Mouse (Mus musculus) liver, postnatal 0 days (tissue): Measurements from ENCODE around the gene Galnt10. TPM values are rescaled to one million over a fixed set of nuclear protein-coding genes. Genes with fewer than 3 reads are reported as not detected.
A peak's percentile ranks its signal among the peaks of the same experiment; 100 is the strongest.

Source experiments
- ATAC-seq: fragments of 200-750 bp; cut with Nextera tagmentation; 2 replicates; pipeline ENCODE4 v1.8.0; 2017; ENCODE audit warnings: mild to moderate bottlenecking, moderate library complexity
- DNase-seq: peaks from one replicate; pipeline ENCODE4 v3.0.0-alpha.2; 2016
- H3K27ac ChIP-seq: fragments of 300-500 bp; sonication (generic); 2 replicates; pipeline ENCODE4 v1.5.1; 2014; ENCODE audit warnings: antibody characterized with exemption, moderate library complexity, mild to moderate bottlenecking, low read depth
- H3K27me3 ChIP-seq: fragments of 300-500 bp; sonication (generic); 2 replicates; pipeline ENCODE4 v1.6.1; 2014; ENCODE audit warnings: low read length, control low read depth, mixed read lengths; ENCODE audit not compliant: insufficient read depth
- H3K36me3 ChIP-seq: fragments of 300-500 bp; sonication (generic); replicated peaks from 2 replicates; pipeline ENCODE4 v1.6.1; 2014; ENCODE audit warnings: mild to moderate bottlenecking, control low read depth, low read length, moderate library complexity, mixed read lengths; ENCODE audit not compliant: insufficient read depth
- H3K4me1 ChIP-seq: fragments of 300-500 bp; sonication (generic); 2 replicates; pipeline ENCODE4 v1.6.1; 2014; ENCODE audit warnings: antibody characterized with exemption, mild to moderate bottlenecking, control low read depth; ENCODE audit not compliant: insufficient read depth
- H3K4me2 ChIP-seq: fragments of 300-500 bp; sonication (generic); 2 replicates; pipeline ENCODE4 v1.6.1; 2014; ENCODE audit warnings: low read depth, mild to moderate bottlenecking, low read length, moderate library complexity, mixed read lengths
- H3K4me3 ChIP-seq: fragments of 300-500 bp; sonication (generic); 2 replicates; pipeline ENCODE4 v1.5.1; 2014; ENCODE audit warnings: low read depth, low read length
- H3K9ac ChIP-seq: fragments of 300-500 bp; sonication (generic); replicated peaks from 2 replicates; pipeline ENCODE4 v1.6.1; 2014; ENCODE audit warnings: mild to moderate bottlenecking, moderate library complexity
- H3K9me3 ChIP-seq: fragments of 300-500 bp; sonication (generic); 2 replicates; pipeline ENCODE4 v1.6.1; 2016; ENCODE audit warnings: mild to moderate bottlenecking, control low read depth, low read length, mixed read lengths
- CTCF ChIP-seq: sonication (generic); IDR thresholded peaks from 2 replicates; pipeline ENCODE4 v1.5.1; 2016; ENCODE audit warnings: antibody characterized with exemption, low read depth
- EP300 ChIP-seq: IDR thresholded peaks from 2 replicates; pipeline ENCODE4 v1.6.1; 2016; ENCODE audit warnings: antibody characterized with exemption, low read depth, mild to moderate bottlenecking
- WGBS: fragments of 180-500 bp; shearing (Covaris S2); extraction: QIAGEN DNeasy Blood & Tissue Kit; methylation state at CpG from one replicate; pipeline ENCODE4 v1.1.7; 2014; ENCODE audit not compliant: insufficient replicate concordance; 5-methylcytosine and 5-hydroxymethylcytosine counted together
- polyA plus RNA-seq: library from polyadenylated mRNA; unstranded; fragments of >200 nt; fragmentation: Nextera tagmentation; extraction: Ambion mirVana; gene quantifications from 2 replicates; pipeline ENCODE4 v1.2.1, GENCODE M21; 2015

Galnt10 gene
- polyA plus RNA-seq, 1 experiment from 2014 or later, result 8.2 TPM

DNA sequence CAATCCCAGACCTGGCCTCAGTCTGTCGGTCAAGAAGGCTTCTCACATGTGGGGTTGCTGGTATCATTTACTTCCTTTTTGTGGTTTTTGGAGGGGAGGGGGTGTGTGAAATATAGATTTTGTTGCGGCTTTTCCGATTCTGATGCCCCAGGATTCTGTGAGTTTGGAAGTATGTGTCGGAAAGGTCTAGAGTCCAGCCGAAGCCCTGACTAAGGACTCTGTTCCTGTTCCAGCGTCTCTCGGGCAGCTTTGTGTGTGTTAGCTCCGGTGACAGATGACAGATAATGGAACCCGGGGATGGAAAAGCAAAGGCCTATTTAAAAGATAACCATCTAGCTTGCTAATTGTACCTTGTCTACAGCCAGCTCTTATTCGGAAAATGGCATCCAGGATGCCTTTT is 4.4 kb downstream of the Galnt10 start:
- WGBS, result 51% methylated on average over 10 of the region's 10 CpGs
- no peak for TF ChIP-seq CTCF
- no peak for TF ChIP-seq EP300
- Histone ChIP-seq H3K4me1 (peaks cover 48% of the 10 kb centered on the region), H3K9ac (no peak overlapping the region), H3K27ac (no peak overlapping the region), H3K9me3 (no peaks in the 10 kb centered on the region), H3K36me3 (peaks cover 4% of the 10 kb centered on the region; the same call in 1 of the 2 replicates), H3K27me3 (no peaks in the 10 kb centered on the region), H3K4me2 (peak overlapping the region; percentile 67), H3K4me3 (no peak overlapping the region)
- ATAC-seq (no peak), DNase-seq (no peak)

DNA sequence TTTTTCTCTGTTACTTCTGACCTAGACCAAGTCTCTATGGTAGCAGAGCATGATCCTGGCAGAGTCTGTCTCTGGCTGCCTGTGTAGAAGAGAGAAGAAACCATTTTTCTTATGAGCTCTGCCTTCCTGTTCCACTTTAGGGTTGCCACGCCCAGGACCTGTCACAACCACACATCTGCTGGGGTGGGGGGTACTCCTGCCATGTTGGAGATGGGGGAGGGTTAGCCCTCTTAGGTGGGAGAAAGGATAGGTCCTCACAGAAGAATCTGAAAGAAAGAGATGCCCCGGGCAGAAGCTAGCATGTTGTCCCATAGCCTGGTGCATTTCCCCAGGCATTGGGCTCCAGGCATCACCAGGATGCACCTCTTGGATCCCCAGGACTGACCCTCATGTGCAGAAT is 5.6 kb downstream of the Galnt10 start:
- Histone ChIP-seq H3K27ac (peak overlapping the region; percentile 90), H3K27me3 (no peaks in the 10 kb centered on the region), H3K4me1 (peaks cover 57% of the 10 kb centered on the region), H3K9me3 (no peaks in the 10 kb centered on the region), H3K9ac (peak overlapping the region; percentile 53; the same call in 1 of the 2 replicates), H3K4me2 (peak overlapping the region; percentile 67), H3K4me3 (peak overlapping the region; percentile 24; the same call in 1 of the 2 replicates), H3K36me3 (peaks cover 4% of the 10 kb centered on the region; the same call in 1 of the 2 replicates)
- DNase-seq (no peak), ATAC-seq (no peak)
- WGBS, result 64% methylated on average over 2 of the region's 2 CpGs
- TF ChIP-seq CTCF (no peak), EP300 (no peak)

DNA sequence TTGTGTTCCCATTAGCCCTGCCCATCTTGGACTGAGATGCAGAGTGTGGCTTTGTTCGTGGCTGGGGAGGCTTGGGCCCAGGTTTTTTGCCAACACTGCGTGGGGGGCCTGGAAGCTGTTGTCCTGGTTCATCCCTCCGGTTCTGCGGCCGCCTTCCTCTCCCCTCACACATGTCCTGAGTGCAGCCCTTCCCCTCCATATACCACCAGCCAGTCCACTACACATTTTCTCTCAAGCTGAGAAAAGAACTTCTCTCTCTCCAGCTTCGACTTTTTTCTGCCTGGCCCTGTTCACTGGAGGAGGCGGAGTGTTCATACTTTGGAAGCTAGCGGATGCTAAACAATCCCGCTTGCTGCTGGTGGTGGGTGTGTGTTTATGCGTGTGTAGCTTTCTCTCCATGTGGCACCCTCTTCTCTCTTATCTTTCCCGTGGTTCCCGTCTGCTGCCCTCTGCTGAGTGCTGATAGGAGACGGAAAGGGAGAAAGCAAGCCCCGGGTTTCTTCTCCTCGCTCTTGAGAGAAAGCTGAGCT is 6.1 kb downstream of the Galnt10 start:
- peak; percentile 76 for ATAC-seq
- H3K4me3 ChIP-seq, result peak overlapping the region; percentile 24; the same call in 1 of the 2 replicates
- H3K4me1 ChIP-seq, result peaks cover 62% of the 10 kb centered on the region

DNA sequence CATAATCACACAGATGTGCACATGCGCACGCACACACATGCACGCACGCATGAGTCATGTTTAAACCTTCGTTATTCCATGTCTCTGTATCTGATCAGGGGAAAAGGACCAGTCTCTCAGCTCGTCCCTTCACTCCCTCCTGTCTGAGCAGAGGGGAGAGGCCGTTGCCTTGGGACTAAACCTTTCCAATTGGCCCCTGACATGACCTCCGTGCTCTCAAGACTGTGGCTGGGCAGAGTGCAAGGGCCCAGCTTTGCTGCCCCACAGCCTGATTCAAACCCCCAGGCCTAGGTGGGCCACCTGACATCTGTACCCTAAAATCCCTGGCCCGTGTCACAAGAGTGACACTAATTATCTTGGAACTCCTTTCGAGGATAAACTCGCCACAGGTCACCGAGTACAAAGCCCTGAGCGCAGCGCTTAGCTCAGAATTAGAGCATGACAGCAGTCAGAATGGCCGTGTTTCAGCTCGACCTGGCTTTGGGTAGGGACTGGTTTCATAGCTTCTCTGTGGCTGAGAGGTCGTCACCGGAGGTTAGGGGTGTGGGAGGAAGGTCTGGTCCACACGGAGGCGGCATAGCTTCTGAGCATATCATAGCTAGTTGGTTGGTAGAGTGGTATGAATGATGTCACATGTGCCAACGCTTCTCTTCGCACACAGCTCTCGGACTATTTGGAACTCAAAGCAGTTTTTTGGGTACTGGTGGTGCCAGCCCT is 7.1 kb downstream of the Galnt10 start:
- peak overlapping the region; percentile 90 for H3K27ac ChIP-seq
- H3K36me3 ChIP-seq, result peaks cover 4% of the 10 kb centered on the region; the same call in 1 of the 2 replicates
- WGBS, result 86% methylated on average over 23 of the region's 23 CpGs
- H3K9ac ChIP-seq, result peak overlapping the region; percentile 1
- H3K4me3 ChIP-seq, result peak overlapping the region; percentile 24; the same call in 1 of the 2 replicates
- H3K27me3 ChIP-seq, result no peaks in the 10 kb centered on the region
- peak overlapping the region; percentile 67 for H3K4me2 ChIP-seq
- DNase-seq (no peak), ATAC-seq (no peak)
- peaks cover 72% of the 10 kb centered on the region for H3K4me1 ChIP-seq
- no peaks in the 10 kb centered on the region for H3K9me3 ChIP-seq
- TF ChIP-seq EP300 (no peak), CTCF (no peak)

More for the DNA sequence above, 6.1 kb downstream of the Galnt10 start:
- Histone ChIP-seq H3K36me3 (peaks cover 4% of the 10 kb centered on the region; the same call in 1 of the 2 replicates), H3K4me2 (peak overlapping the region; percentile 67), H3K27me3 (no peaks in the 10 kb centered on the region), H3K27ac (peak overlapping the region; percentile 90), H3K9me3 (no peaks in the 10 kb centered on the region), H3K9ac (peak overlapping the region; percentile 53; the same call in 1 of the 2 replicates)
- WGBS, result 47% methylated on average over 15 of the region's 15 CpGs
- DNase-seq, result peak; percentile 71
- TF ChIP-seq EP300 (peak; percentile 98), CTCF (peak; percentile 54)

DNA sequence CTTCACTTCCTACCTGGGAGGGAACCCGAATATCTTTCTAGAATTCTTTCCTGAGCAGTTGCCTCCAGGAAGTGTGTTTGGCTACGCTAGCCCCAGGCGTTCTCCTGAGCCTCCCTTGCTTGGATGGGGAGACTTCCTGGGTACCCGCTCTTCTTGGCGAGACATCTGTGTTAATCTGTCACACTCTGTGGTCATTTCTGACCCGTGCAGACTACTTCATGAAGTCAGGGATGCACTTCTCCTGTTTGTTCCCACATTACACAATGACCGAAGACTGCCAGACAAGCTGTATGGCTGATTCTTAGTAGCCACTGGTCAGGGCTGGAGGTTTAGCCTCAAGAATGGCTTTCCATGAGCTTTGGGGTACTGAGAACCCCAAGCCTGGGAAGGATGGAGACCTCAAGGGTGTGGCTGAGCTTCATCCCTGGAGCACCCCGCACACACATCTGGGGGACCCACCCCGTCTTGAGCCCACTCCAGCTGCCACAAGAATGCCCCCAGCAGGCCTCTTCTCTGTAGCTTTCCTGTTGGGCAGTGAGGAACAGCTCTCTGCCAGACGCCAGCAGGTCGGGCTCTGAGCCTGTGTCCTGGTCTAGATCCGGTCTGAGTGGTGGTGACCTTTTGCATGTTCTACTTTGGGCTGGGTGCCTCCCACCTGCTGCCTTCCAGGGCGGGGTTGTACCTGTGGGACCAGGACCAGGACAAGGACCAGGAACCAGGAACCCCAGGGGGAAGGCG is 7.8 kb downstream of the Galnt10 start:
- 0 out of 2 replicates have a peak overlapping the region, but pooled peaks have one; percentile 67 for H3K4me2 ChIP-seq
- DNase-seq, result no peak
- H3K9ac ChIP-seq, result no peak overlapping the region; the same call in 1 of the 2 replicates
- no peak for TF ChIP-seq EP300
- no peak for TF ChIP-seq CTCF
- no peaks in the 10 kb centered on the region for H3K27me3 ChIP-seq
- peaks cover 4% of the 10 kb centered on the region; the same call in 1 of the 2 replicates for H3K36me3 ChIP-seq
- ATAC-seq, result no peak
- no peak overlapping the region for H3K4me3 ChIP-seq
- peak overlapping the region; percentile 90; the same call in 1 of the 2 replicates for H3K27ac ChIP-seq
- no peaks in the 10 kb centered on the region for H3K9me3 ChIP-seq
- H3K4me1 ChIP-seq, result peaks cover 80% of the 10 kb centered on the region
- WGBS, result 74% methylated on average over 14 of the region's 14 CpGs

DNA sequence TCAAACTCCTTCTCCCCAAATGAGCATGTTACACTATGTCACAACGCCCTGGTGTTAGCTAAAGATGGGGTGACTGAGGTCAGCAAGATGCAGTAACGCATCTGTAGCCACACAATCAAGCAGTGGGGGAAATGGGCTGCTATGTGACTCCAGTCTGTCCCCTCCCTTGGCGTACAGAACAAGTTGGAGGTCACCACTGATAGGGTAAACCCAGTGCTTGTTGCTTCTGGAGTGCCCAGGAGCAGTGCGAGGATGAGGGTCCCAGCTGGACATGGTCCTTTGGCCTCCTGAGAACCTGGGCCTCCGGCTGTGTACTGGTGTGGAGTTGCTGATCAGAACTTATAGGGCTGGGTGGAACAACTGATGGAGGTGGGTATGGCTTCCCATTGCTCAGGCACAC is 8.6 kb downstream of the Galnt10 start:
- Histone ChIP-seq H3K4me1 (peaks cover 82% of the 10 kb centered on the region), H3K4me2 (peak overlapping the region; percentile 62; the same call in 1 of the 2 replicates), H3K27me3 (no peaks in the 10 kb centered on the region), H3K4me3 (no peak overlapping the region), H3K36me3 (peaks cover under 1% of the 10 kb centered on the region; the same call in 1 of the 2 replicates), H3K9ac (no peak overlapping the region; the same call in none of the 2 replicates), H3K27ac (peak overlapping the region; percentile 76), H3K9me3 (no peaks in the 10 kb centered on the region)
- ATAC-seq, result no peak
- 73% methylated on average over 5 of the region's 5 CpGs for WGBS
- DNase-seq, result no peak
- TF ChIP-seq EP300 (no peak), CTCF (no peak)
